ENCODE assay signal across 33 mouse cellular contexts in the genomic region with DNA sequence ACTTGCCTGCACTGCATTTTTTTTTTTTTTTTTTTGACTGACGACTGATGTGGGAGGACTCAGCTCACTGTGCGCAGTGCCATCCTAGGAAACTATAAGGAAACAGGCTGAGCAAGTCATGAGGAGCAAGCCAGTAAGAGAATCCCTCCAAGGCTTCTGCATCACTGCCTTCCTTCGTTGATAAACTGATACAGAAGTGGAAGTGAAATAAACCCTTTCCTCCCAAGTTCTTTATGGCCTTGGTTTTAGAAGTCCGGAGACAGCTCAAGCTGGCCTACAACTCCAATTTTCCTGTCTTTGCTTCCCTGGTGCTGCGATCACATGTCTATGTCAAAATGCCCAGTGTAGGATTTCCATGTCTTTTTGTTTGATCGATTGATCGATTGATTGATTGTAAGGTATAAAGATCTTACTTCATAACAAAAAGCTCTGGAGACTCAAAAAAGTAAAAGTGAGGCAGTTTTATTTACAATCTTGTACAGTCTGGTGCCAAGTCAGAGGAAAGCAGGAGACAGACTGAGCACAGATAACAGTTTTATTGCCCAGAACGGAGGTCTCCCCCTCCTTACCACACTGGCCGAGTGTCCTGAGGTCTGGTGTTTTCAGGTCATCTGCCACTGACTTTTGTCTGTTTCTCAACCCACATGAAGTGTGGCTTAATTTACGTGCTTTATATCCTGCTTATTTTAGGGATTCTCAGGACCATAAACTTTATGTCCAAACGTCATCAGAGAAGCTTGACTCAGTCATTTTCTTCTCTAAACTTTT. TPM values are rescaled to one million over a fixed set of nuclear protein-coding genes. Genes with fewer than 3 reads are reported as not detected.
"Had no signal": no experiment of that assay in that cellular context is flagged by ENCODE, and none has a peak within 500 bp of the region (broad histone marks: within the 10 kb centered on the region; RNA-seq: fewer than 3 reads in every experiment).

No protein-coding gene starts in this region.

- H3K4me1 ChIP-seq: heart, embryonic 10.5 days; heart, embryonic 12.5 days; heart, embryonic 13.5 days; heart, embryonic 15.5 days; hindbrain, embryonic 10.5 days; hindbrain, embryonic 12.5 days; hindbrain, embryonic 13.5 days; hindbrain, embryonic 15.5 days; intestine, embryonic 15.5 days had no signal

- H3K4me3 ChIP-seq: heart, adult 2 months; heart, embryonic 10.5 days; heart, embryonic 12.5 days; heart, embryonic 13.5 days; heart, embryonic 15.5 days; hindbrain, embryonic 10.5 days; hindbrain, embryonic 12.5 days; hindbrain, embryonic 13.5 days; hindbrain, embryonic 15.5 days; intestine, embryonic 15.5 days; layer of hippocampus, adult 2 months; left cerebral cortex, adult 2 months had no signal

- H3K36me3 ChIP-seq: hindbrain, embryonic 10.5 days; hindbrain, embryonic 12.5 days; hindbrain, embryonic 13.5 days; hindbrain, embryonic 15.5 days; intestine, embryonic 15.5 days had no signal

- H3K4me2 ChIP-seq: heart, embryonic 11.5 days; heart, embryonic 12.5 days; heart, embryonic 13.5 days; heart, embryonic 15.5 days; hindbrain, embryonic 12.5 days; hindbrain, embryonic 13.5 days; hindbrain, embryonic 14.5 days; hindbrain, embryonic 15.5 days; intestine, embryonic 15.5 days had no signal

- H3K27ac ChIP-seq: heart, adult 2 months; heart, embryonic 10.5 days; heart, embryonic 13.5 days; heart, embryonic 15.5 days; hindbrain, embryonic 10.5 days; hindbrain, embryonic 12.5 days; hindbrain, embryonic 13.5 days; hindbrain, embryonic 14.5 days; hindbrain, embryonic 15.5 days; hindbrain, postnatal 0 days; intestine, embryonic 15.5 days; layer of hippocampus, adult 2 months; left cerebral cortex, adult 2 months had no signal

- ATAC-seq: hindbrain, embryonic 16.5 days; hindbrain, postnatal 0 days; inflammation-experienced regulatory T-cells, adult 6 months; intestine, embryonic 15.5 days; intestine, embryonic 16.5 days; intestine, postnatal 0 days had no signal

- H3K27me3 ChIP-seq: heart, embryonic 12.5 days; heart, embryonic 13.5 days; heart, embryonic 15.5 days; hindbrain, embryonic 12.5 days; hindbrain, embryonic 13.5 days; hindbrain, embryonic 15.5 days; intestine, embryonic 15.5 days had no signal

- DNase-seq: heart, adult 18-20 months; heart, adult 2 months; heart, postnatal 10 days; heart, postnatal 14 days; heart, postnatal 36 days; heart, postnatal 4 days; kidney, adult 11 months; kidney, adult 18-20 months; kidney, adult 2 months; kidney, postnatal 10 days; kidney, postnatal 14 days; kidney, postnatal 4 days; layer of hippocampus, adult 9-11 months; layer of hippocampus, postnatal 36 days had no signal

- H3K9ac ChIP-seq: heart, embryonic 12.5 days; heart, embryonic 13.5 days; heart, embryonic 15.5 days; hindbrain, embryonic 12.5 days; hindbrain, embryonic 13.5 days; hindbrain, embryonic 14.5 days; hindbrain, embryonic 15.5 days; intestine, embryonic 15.5 days had no signal

- H3K9me3 ChIP-seq: heart, embryonic 10.5 days; heart, embryonic 13.5 days; heart, embryonic 15.5 days; hindbrain, embryonic 13.5 days; hindbrain, embryonic 15.5 days; intestine, embryonic 15.5 days had no signal

RNA-seq across cellular contexts. Expression of a gene that starts 32.2 kb away (rescaled TPM):
- polyA plus RNA-seq: hindbrain, embryonic 11.5 days; hindbrain, embryonic 12.5 days; hindbrain, embryonic 13.5 days; inflammation-experienced regulatory T-cells, adult 6 months had no signal
